Mouse (Mus musculus) spleen, adult 2 months (tissue): ENCODE measurements at regions not wholly inside any gene's neighbourhood (a gene's known extent, or its start where the extent isn't known, plus 50 kb on each side); places are given as distances from the start of the nearest gene placed in this dataset.

Experiments used
- DNase-seq, 2 experiments: peaks; one replicate each; pipeline versions ENCODE4 v3.0.0 to v3.0.0-alpha.2; 2012 to 2021; ENCODE audit warnings: low spot score in 2 of 2, low read depth in 1 of 2
- H3K27ac ChIP-seq: fragments of 200-500 bp; 2 replicates; pipeline ENCODE4 v1.5.1; 2012; ENCODE audit warnings: low read length, inconsistent platforms; ENCODE audit not compliant: insufficient read depth
- H3K27me3 ChIP-seq: fragments of 200-500 bp; 2 replicates; pipeline ENCODE4 v1.6.1; 2012; ENCODE audit warnings: mild to moderate bottlenecking, moderate library complexity, low read length, inconsistent platforms; ENCODE audit not compliant: control insufficient read depth, insufficient read depth
- H3K36me3 ChIP-seq: fragments of 200-500 bp; 2 replicates; pipeline ENCODE4 v1.6.1; 2012; ENCODE audit warnings: mild to moderate bottlenecking, low read length, inconsistent platforms; ENCODE audit not compliant: control insufficient read depth, insufficient read depth
- H3K4me1 ChIP-seq: fragments of 200-500 bp; 2 replicates; pipeline ENCODE4 v1.6.1; 2011; ENCODE audit warnings: inconsistent platforms; ENCODE audit not compliant: control insufficient read depth, insufficient read depth, insufficient read length
- H3K4me3 ChIP-seq: fragments of 200-500 bp; 2 replicates; pipeline ENCODE4 v1.5.1; 2011; ENCODE audit warnings: mild to moderate bottlenecking, inconsistent platforms; ENCODE audit not compliant: insufficient read depth, insufficient read length; ENCODE audit errors: extremely low read depth
- CTCF ChIP-seq: fragments of 200-500 bp; IDR thresholded peaks from 2 replicates; pipeline ENCODE4 v1.5.1; 2011; ENCODE audit warnings: mild to moderate bottlenecking, inconsistent platforms; ENCODE audit not compliant: insufficient read depth, insufficient read length, insufficient replicate concordance; ENCODE audit errors: extremely low read depth
- POLR2A ChIP-seq: fragments of 200-500 bp; IDR thresholded peaks from 2 replicates; pipeline ENCODE4 v1.6.1; 2011; ENCODE audit warnings: low read depth, low read length, inconsistent platforms
- WGBS: fragments of 180-500 bp; shearing (Covaris S2); methylation state at CpG from one replicate; pipeline ENCODE4 v1.1.7; 2018; 5-methylcytosine and 5-hydroxymethylcytosine counted together

GRCm38 (mm10) chr4:35400511-35400910 is 174.5 kb upstream of the C9orf72 start:
- DNase-seq, result no peak
- H3K27ac ChIP-seq, result no peak overlapping the region
- H3K27me3 ChIP-seq, result no peaks in the 10 kb centered on the region
- H3K36me3 ChIP-seq, result no peaks in the 10 kb centered on the region
- TF ChIP-seq CTCF, result no peak
- TF ChIP-seq POLR2A, result no peak
- H3K4me1 ChIP-seq, result no peaks in the 10 kb centered on the region
- no peak overlapping the region for H3K4me3 ChIP-seq
- 87% methylated on average over 6 of the region's 6 CpGs for WGBS

- 88% methylated on average over 5 of the region's 5 CpGs for WGBS
- no peaks in the 10 kb centered on the region for H3K4me1 ChIP-seq
Measured at GRCm38 (mm10) chr4:35395583-35395877, 169.6 kb upstream of the C9orf72 start.

GRCm38 (mm10) chr4:35394821-35395582 is 169.0 kb upstream of the C9orf72 start:
- Histone ChIP-seq H3K4me1 (no peaks in the 10 kb centered on the region), H3K4me3 (no peak overlapping the region), H3K27ac (no peak overlapping the region), H3K36me3 (no peaks in the 10 kb centered on the region), H3K27me3 (no peaks in the 10 kb centered on the region)
- no peak for DNase-seq
- TF ChIP-seq CTCF (no peak), POLR2A (no peak)
- 82% methylated on average over 16 of the region's 16 CpGs for WGBS

More at GRCm38 (mm10) chr4:35395583-35395877, 169.6 kb upstream of the C9orf72 start:
- H3K27me3 ChIP-seq, result no peaks in the 10 kb centered on the region
- H3K36me3 ChIP-seq, result no peaks in the 10 kb centered on the region
- TF ChIP-seq CTCF (no peak), POLR2A (no peak)
- H3K4me3 ChIP-seq, result no peak overlapping the region
- DNase-seq, result no peak
- no peak overlapping the region for H3K27ac ChIP-seq

GRCm38 (mm10) chr4:35375791-35376190 is 149.8 kb upstream of the C9orf72 start:
- Histone ChIP-seq H3K4me1 (no peaks in the 10 kb centered on the region), H3K36me3 (no peaks in the 10 kb centered on the region), H3K27ac (no peak overlapping the region), H3K4me3 (no peak overlapping the region), H3K27me3 (no peaks in the 10 kb centered on the region)
- no peak for DNase-seq
- no peak for TF ChIP-seq CTCF
- TF ChIP-seq POLR2A, result no peak
- 83% methylated on average over 4 of the region's 4 CpGs for WGBS

- DNase-seq, result no peak
- Histone ChIP-seq H3K27ac (no peak overlapping the region), H3K36me3 (no peaks in the 10 kb centered on the region), H3K4me1 (no peaks in the 10 kb centered on the region), H3K4me3 (no peak overlapping the region), H3K27me3 (no peaks in the 10 kb centered on the region)
- WGBS, result 64% methylated on average over 9 of the region's 9 CpGs
- TF ChIP-seq CTCF (no peak), POLR2A (no peak)
Measured at GRCm38 (mm10) chr4:35373213-35373860, 147.4 kb upstream of the C9orf72 start.

- Histone ChIP-seq H3K36me3 (no peaks in the 10 kb centered on the region), H3K4me1 (no peaks in the 10 kb centered on the region), H3K27me3 (no peaks in the 10 kb centered on the region), H3K27ac (no peak overlapping the region), H3K4me3 (no peak overlapping the region)
- DNase-seq, result peak; percentile 0 to 22
- 32% methylated on average over 8 of the region's 8 CpGs for WGBS
- TF ChIP-seq CTCF (peak; percentile 34; the same call in 1 of the 2 replicates), POLR2A (no peak)
Measured at GRCm38 (mm10) chr4:35372528-35373212, 146.7 kb upstream of the C9orf72 start.
